Mouse (Mus musculus) central nervous system, embryonic 18 days (tissue): ENCODE data around the gene Lmo3. TPM values are rescaled to one million over a fixed set of nuclear protein-coding genes. Genes with fewer than 3 reads are reported as not detected.

ENCODE experiments used
- polyA plus RNA-seq: library from polyadenylated mRNA; depleted of rRNA; stranded (reverse); fragments of >200 nt; gene quantifications from 2 replicates; pipeline ENCODE4 v1.2.3, GENCODE M21; 2012; rRNA removed

Gene Lmo3
- polyA plus RNA-seq: 153 and 179 TPM in 2 replicates

DNA sequence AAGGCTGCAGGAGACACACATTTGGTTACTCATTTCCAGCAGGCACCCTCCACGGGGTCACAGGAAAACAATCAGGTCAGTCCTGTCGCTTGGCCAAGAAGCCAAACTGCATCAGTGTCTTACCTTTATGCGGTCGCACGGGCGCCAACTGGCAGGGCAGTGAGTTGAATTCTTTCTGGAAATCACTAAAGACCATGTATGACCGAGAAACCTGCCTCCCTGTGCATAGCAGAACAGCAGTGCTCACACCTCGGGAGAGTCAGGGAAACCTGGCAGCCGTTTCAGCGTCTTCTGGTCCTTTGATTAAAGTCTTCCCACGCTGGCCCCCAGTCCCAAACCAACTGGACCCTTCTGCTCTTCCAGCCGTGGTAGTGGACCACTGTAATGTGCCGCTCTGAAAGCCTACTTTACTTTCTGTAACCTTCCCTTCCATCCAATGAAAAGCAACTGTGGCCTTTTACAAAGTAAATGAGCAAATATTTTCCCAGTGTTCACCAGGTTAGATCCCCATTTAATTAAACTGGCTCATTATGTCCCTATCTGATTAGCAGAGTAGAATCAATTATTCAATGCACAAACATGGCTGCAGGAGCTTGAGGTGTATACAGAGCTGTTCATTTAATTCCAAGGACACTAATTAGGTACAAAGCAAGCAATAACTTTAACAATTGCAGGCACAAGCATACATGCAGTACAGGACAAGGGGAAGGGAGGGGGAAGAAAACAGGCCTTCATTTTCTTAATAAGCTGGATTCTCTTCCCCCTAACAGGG lies at the start of gene Lmo3:
Lmo3 (minus strand) TSS at position 235 of the 772 bp plus-strand sequence.

Other genes with a start within 250 kb of the Lmo3 start
- 0.67 and 1.1 TPM in 2 replicates for gene Igbp1b, start 76.6 kb upstream of the Lmo3 start, polyA plus RNA-seq